Mouse (Mus musculus) frontal cortex, adult 2 months (tissue): Measurements from ENCODE around the gene Actr5. TPM values are rescaled to one million over a fixed set of nuclear protein-coding genes. Genes with fewer than 3 reads are reported as not detected.
A peak's percentile ranks its signal among the peaks of the same experiment; 100 is the strongest.

ENCODE experiments used
- DNase-seq, 2 experiments: peaks; one replicate each; pipeline ENCODE4 v3.0.0; 2022; ENCODE audit warnings: low spot score in 1 of 2; ENCODE audit errors: extremely low spot score in 1 of 2
- polyA plus RNA-seq: library from polyadenylated mRNA; depleted of rRNA; stranded (reverse); fragments of >200 nt; gene quantifications from 2 replicates; pipeline ENCODE4 v1.2.3, GENCODE M21; 2012; rRNA removed

Gene Actr5
- polyA plus RNA-seq, 1 experiment, result 10.0 TPM

GRCm38 (mm10) chr2:158684910-158685309 lies 60.2 kb downstream of the Actr5 start:
- DNase-seq, result no peak

- no peak for DNase-seq
Measured at GRCm38 (mm10) chr2:158686394-158686793, 61.7 kb downstream of the Actr5 start.

GRCm38 (mm10) chr2:158687804-158688241 lies 63.1 kb downstream of the Actr5 start:
- peak; percentile 79 to 88 for DNase-seq

Other genes with a start within 250 kb of the Actr5 start
- 1,510 and 1,726 TPM in 2 replicates for gene Snhg11, start 249.2 kb upstream of the Actr5 start, polyA plus RNA-seq
- gene Ralgapb, start 215.0 kb upstream of the Actr5 start, polyA plus RNA-seq, result 44.2 and 44.4 TPM in 2 replicates
- not detected in 2 replicates for gene Adig, start 122.3 kb upstream of the Actr5 start, polyA plus RNA-seq
- gene Arhgap40, start 112.1 kb upstream of the Actr5 start, polyA plus RNA-seq, result 1.2 and 1.8 TPM in 2 replicates
- 157 and 175 TPM in 2 replicates for gene Slc32a1, start 14.1 kb upstream of the Actr5 start, polyA plus RNA-seq
- 38.4 and 43.2 TPM in 2 replicates for gene Ppp1r16b, start 40.5 kb downstream of the Actr5 start, polyA plus RNA-seq
- gene Fam83d, start 143.2 kb downstream of the Actr5 start, polyA plus RNA-seq, result 3.3 and 3.5 TPM in 2 replicates
- 30.1 and 32.2 TPM in 2 replicates for gene Dhx35, start 169.9 kb downstream of the Actr5 start, polyA plus RNA-seq